ENCODE assay signal across 8 mouse cellular contexts in genomic region chr4:32303076-32303475, GRCm38 (mm10).
DNase-seq lines count a peak whose midpoint lies in the region; ATAC-seq and TF ChIP-seq lines count a peak whose summit lies in the region.

No protein-coding gene starts in this region.

- no peak for TF ChIP-seq CTCF in thymus, adult 2 months (IDR thresholded peaks at IDR 0.05; ENCODE audit: borderline replicate concordance, control insufficient read depth, extremely low read depth, insufficient read depth, low read length, poor library complexity)

- 0 out of 2 replicates have a peak, but pooled peaks cover 3% of the 10 kb centered on the region for H3K36me3 ChIP-seq in forebrain, embryonic 14.5 days (ENCODE audit: control insufficient read depth, insufficient read depth, low read length)
- H3K36me3 ChIP-seq in liver, embryonic 11.5 days (ENCODE audit: control insufficient read depth, insufficient read depth, low read length), result no peaks in the 10 kb centered on the region
- no peaks in the 10 kb centered on the region for H3K36me3 ChIP-seq in thymus, adult 2 months (ENCODE audit: control insufficient read depth, insufficient read depth, low read length)

- peak overlapping the region; percentile 40 for H3K9ac ChIP-seq in forebrain, embryonic 14.5 days (ENCODE audit: low read length)
- no peak overlapping the region for H3K9ac ChIP-seq in liver, embryonic 11.5 days (ENCODE audit: low read depth, low read length)

- H3K4me2 ChIP-seq in forebrain, embryonic 14.5 days (ENCODE audit: low read length), result peak overlapping the region; percentile 42
- peak overlapping the region; percentile 23 for H3K4me2 ChIP-seq in liver, embryonic 11.5 days

- no peaks in the 10 kb centered on the region for H3K27me3 ChIP-seq in forebrain, embryonic 14.5 days (replicated peaks; ENCODE audit: control insufficient read depth, insufficient read depth, low read length)
- H3K27me3 ChIP-seq in liver, embryonic 11.5 days (replicated peaks; ENCODE audit: control insufficient read depth, insufficient read depth, low read length), result no peaks in the 10 kb centered on the region
- H3K27me3 ChIP-seq in thymus, adult 2 months (ENCODE audit: control insufficient read depth, insufficient read depth, low read length), result no peaks in the 10 kb centered on the region

- no peaks in the 10 kb centered on the region for H3K9me3 ChIP-seq in forebrain, embryonic 14.5 days (replicated peaks; ENCODE audit: control insufficient read depth, low read length)
- no peaks in the 10 kb centered on the region for H3K9me3 ChIP-seq in liver, embryonic 11.5 days (ENCODE audit: control insufficient read depth, low read length)

- H3K4me1 ChIP-seq in forebrain, embryonic 14.5 days (ENCODE audit: control insufficient read depth, insufficient read depth, low read length), result peaks cover 48% of the 10 kb centered on the region
- peaks cover 56% of the 10 kb centered on the region for H3K4me1 ChIP-seq in liver, embryonic 11.5 days (replicated peaks; ENCODE audit: control insufficient read depth, insufficient read depth, low read length)
- peaks cover 20% of the 10 kb centered on the region for H3K4me1 ChIP-seq in thymus, adult 2 months (replicated peaks; ENCODE audit: control insufficient read depth, insufficient read depth, low read length)

- peak; percentile 91 for DNase-seq in 3T3-L1 (ENCODE audit: low read depth, low spot score)
- DNase-seq in cerebellum, adult 11 months, result peak; percentile 41
- DNase-seq in forebrain, embryonic 14.5 days (ENCODE audit: low spot score), result peak; percentile 89
- DNase-seq in heart, postnatal 4 days, result peak; percentile 63
- no peak for DNase-seq in liver, embryonic 11.5 days (ENCODE audit: low spot score)
- DNase-seq in ovary, postnatal 14 days (ENCODE audit: low spot score), result peak; percentile 21
- DNase-seq in thymus, adult 2 months, result no peak
- DNase-seq in urinary bladder, adult 2 months (ENCODE audit: low spot score), result no peak

- TF ChIP-seq POLR2A in thymus, adult 2 months (IDR thresholded peaks at IDR 0.05; ENCODE audit: control insufficient read depth, extremely low read depth, insufficient read depth, low read length, poor library complexity), result no peak

- no peak overlapping the region for H3K4me3 ChIP-seq in forebrain, embryonic 14.5 days (ENCODE audit: low read depth, low read length)
- no peak overlapping the region for H3K4me3 ChIP-seq in liver, embryonic 11.5 days (ENCODE audit: low read depth, low read length)
- H3K4me3 ChIP-seq in thymus, adult 2 months (ENCODE audit: control insufficient read depth, insufficient read depth, low read length), result no peak overlapping the region

- WGBS in forebrain, embryonic 14.5 days, result 3% methylated on average over 4 of the region's 4 CpGs
- 45% methylated on average over 4 of the region's 4 CpGs for WGBS in liver, embryonic 11.5 days
- WGBS in thymus, adult 2 months, result 75% methylated on average over 4 of the region's 4 CpGs

- ATAC-seq in forebrain, embryonic 14.5 days, result peak; percentile 73
- ATAC-seq in liver, embryonic 11.5 days (replicated peaks; ENCODE audit: low FRiP score), result no peak

- H3K27ac ChIP-seq in forebrain, embryonic 14.5 days (ENCODE audit: low read depth, low read length), result peak overlapping the region; percentile 95
- H3K27ac ChIP-seq in liver, embryonic 11.5 days (ENCODE audit: low read depth, low read length), result peak overlapping the region; percentile 28
- H3K27ac ChIP-seq in thymus, adult 2 months (ENCODE audit: control insufficient read depth, insufficient read depth, low read length), result no peak overlapping the region

Comparison
In these comparisons a context has a peak if more than half of its experiments do, and no peak if none do; other contexts are left out.
1. DNase-seq: peak in 3T3-L1 (single experiment), cerebellum, adult 11 months (single experiment), forebrain, embryonic 14.5 days (single experiment), heart, postnatal 4 days (single experiment) and ovary, postnatal 14 days (single experiment); none in liver, embryonic 11.5 days (single experiment), thymus, adult 2 months (single experiment) and urinary bladder, adult 2 months (single experiment).